16 mouse cellular contexts compared by ENCODE assay signal in the genomic region with DNA sequence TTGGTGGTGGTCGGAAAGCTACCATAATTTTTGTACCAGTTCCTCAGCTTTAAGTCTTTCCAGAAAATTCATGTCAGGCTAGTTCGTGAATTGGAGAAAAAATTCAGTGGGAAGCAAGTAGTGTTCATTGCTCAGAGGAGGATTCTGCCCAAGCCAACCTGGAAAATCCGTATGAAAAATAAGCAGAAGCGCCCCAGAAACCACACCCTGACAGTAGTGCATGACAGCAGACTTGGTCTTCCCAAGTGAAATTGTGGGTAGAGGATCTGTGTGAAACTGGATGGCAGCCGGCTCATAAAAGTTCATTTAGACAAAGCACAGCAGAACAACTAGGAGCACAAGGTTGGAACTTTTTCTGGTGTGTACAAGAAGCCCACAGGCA. TPM values are rescaled to one million over a fixed set of nuclear protein-coding genes. Genes with fewer than 3 reads are reported as not detected.
DNase-seq lines count a peak whose midpoint lies in the region; ATAC-seq and TF ChIP-seq lines count a peak whose summit lies in the region.
"Not testable (repeated sequence)": the region's sequence is repeated elsewhere in the genome, so short reads cannot be mapped to it uniquely, and the experiment has no call there.
"Had no signal": no experiment of that assay in that cellular context is flagged by ENCODE, and none has a peak within 500 bp of the region (broad histone marks: within the 10 kb centered on the region; RNA-seq: fewer than 3 reads in every experiment).

No protein-coding gene starts in this region.

- H3K36me3 ChIP-seq in embryonic facial prominence, embryonic 12.5 days; hindbrain, postnatal 0 days (ENCODE audit: insufficient read depth, low read length); limb, embryonic 14.5 days (ENCODE audit: control insufficient read depth, insufficient read depth, low read length); midbrain, embryonic 14.5 days (ENCODE audit: control insufficient read depth, insufficient read depth, low read length): not testable (repeated sequence)

- 0 out of 2 replicates have a peak, but pooled peaks have one; percentile 38 for ATAC-seq in embryonic facial prominence, embryonic 12.5 days (ENCODE audit: insufficient number of reproducible peaks, insufficient read depth, low FRiP score, low TSS enrichment)
- ATAC-seq in hindbrain, postnatal 0 days: peak; percentile 45; the same call in 1 of the 2 replicates
- ATAC-seq in limb, embryonic 14.5 days (ENCODE audit: low FRiP score, low read depth): peak; percentile 48; the same call in 1 of the 2 replicates
- ATAC-seq in midbrain, embryonic 14.5 days (ENCODE audit: low FRiP score, low TSS enrichment): peak; percentile 43; the same call in 1 of the 2 replicates

- peak; percentile 3 to 8 for DNase-seq in gastrocnemius, adult 8-10 months (ENCODE audit: low spot score in 2 of 2)
- DNase-seq in hindbrain, postnatal 0 days (ENCODE audit: low spot score); limb, embryonic 14.5 days (ENCODE audit: low spot score); midbrain, embryonic 14.5 days: not testable (repeated sequence)
- peak; percentile 4 for DNase-seq in layer of hippocampus, adult 11-12 months (ENCODE audit: low spot score)

- H3K4me2 ChIP-seq in embryonic facial prominence, embryonic 12.5 days (replicated peaks); hindbrain, postnatal 0 days (ENCODE audit: low read depth, low read length); limb, embryonic 14.5 days (replicated peaks; ENCODE audit: low read depth, low read length, severe bottlenecking); midbrain, embryonic 14.5 days (ENCODE audit: low read length): not testable (repeated sequence)

- not testable (repeated sequence) for H3K4me3 ChIP-seq in embryonic facial prominence, embryonic 12.5 days; hindbrain, postnatal 0 days (ENCODE audit: low read length); limb, embryonic 14.5 days (replicated peaks; ENCODE audit: low read length); midbrain, embryonic 14.5 days (replicated peaks; ENCODE audit: low read depth, low read length)

- WGBS in embryonic facial prominence, embryonic 12.5 days: 95% methylated on average over 1 of the region's 5 CpGs
- WGBS in hindbrain, postnatal 0 days: 80% methylated on average over 1 of the region's 5 CpGs
- no CpG with 5 or more reads among the region's 5 CpGs for WGBS in limb, embryonic 14.5 days
- 100% methylated on average over 1 of the region's 5 CpGs for WGBS in midbrain, embryonic 14.5 days

- H3K4me1 ChIP-seq in embryonic facial prominence, embryonic 12.5 days; hindbrain, postnatal 0 days (ENCODE audit: insufficient read depth, low read length); limb, embryonic 14.5 days (ENCODE audit: control insufficient read depth, insufficient read depth, low read length); midbrain, embryonic 14.5 days (ENCODE audit: control insufficient read depth, insufficient read depth, low read length): not testable (repeated sequence)

- not testable (repeated sequence) for TF ChIP-seq CTCF in hindbrain, postnatal 0 days (IDR thresholded peaks at IDR 0.05; ENCODE audit: low read depth)

- TF ChIP-seq POLR2A in limb, embryonic 14.5 days (IDR thresholded peaks at IDR 0.05; ENCODE audit: borderline replicate concordance, extremely low read depth, insufficient read depth, insufficient read length): not testable (repeated sequence)

- H3K27ac ChIP-seq in embryonic facial prominence, embryonic 12.5 days; hindbrain, postnatal 0 days; limb, embryonic 14.5 days (replicated peaks; ENCODE audit: low read depth, low read length); midbrain, embryonic 14.5 days (replicated peaks; ENCODE audit: low read depth, low read length): not testable (repeated sequence)

- H3K27me3 ChIP-seq in embryonic facial prominence, embryonic 12.5 days; hindbrain, postnatal 0 days (ENCODE audit: insufficient read depth, low read length); limb, embryonic 14.5 days (ENCODE audit: control insufficient read depth, insufficient read depth, low read length); midbrain, embryonic 14.5 days (ENCODE audit: control insufficient read depth, insufficient read depth, low read length): not testable (repeated sequence)

- not testable (repeated sequence) for H3K9ac ChIP-seq in embryonic facial prominence, embryonic 12.5 days; hindbrain, postnatal 0 days (replicated peaks; ENCODE audit: low read length); limb, embryonic 14.5 days (ENCODE audit: low read depth, low read length, severe bottlenecking); midbrain, embryonic 14.5 days (replicated peaks; ENCODE audit: low read length)

- not testable (repeated sequence) for H3K9me3 ChIP-seq in embryonic facial prominence, embryonic 12.5 days; hindbrain, postnatal 0 days (ENCODE audit: low read length); limb, embryonic 14.5 days (ENCODE audit: control insufficient read depth, low read length); midbrain, embryonic 14.5 days (ENCODE audit: control insufficient read depth, low read length)

RNA-seq across cellular contexts. Expression of gene Gm15319, which starts 18.2 kb away (rescaled TPM):
- not detected in 2 replicates for polyA plus RNA-seq in embryonic facial prominence, embryonic 12.5 days (2016; fragmentation: Nextera tagmentation; extraction: Ambion mirVana)
- under 1 TPM in 1 of 4 experiments, not detected in 3; 0.43 TPM for total RNA-seq in gastrocnemius, adult 8-10 months (2022)
- 0.37 TPM in 1 of 2 replicates, not detected in the other for total RNA-seq in hindbrain, postnatal 0 days (2014; rRNA removed)
- polyA plus RNA-seq in hindbrain, postnatal 0 days (2015; fragmentation: Nextera tagmentation; extraction: Ambion mirVana): 0.11 TPM in 1 of 2 replicates, not detected in the other
- polyA plus RNA-seq in limb, embryonic 14.5 days (2012; rRNA removed): 0.09 and 0.14 TPM in 2 replicates
- polyA plus RNA-seq in limb, embryonic 14.5 days (2014; fragmentation: Nextera tagmentation; extraction: Ambion mirVana): not detected in 2 replicates
- polyA plus RNA-seq in midbrain, embryonic 14.5 days (2014; fragmentation: Nextera tagmentation; extraction: Ambion mirVana): 0.24 TPM in 1 of 2 replicates, not detected in the other
- total RNA-seq: ES-E14; granulocyte monocyte progenitor cell, adult 5-6 weeks; hematopoietic stem cell, adult 5-6 weeks had no signal
- polyA plus RNA-seq: activated CD4-positive, CD25-positive, alpha-beta regulatory T cell, adult 4 months; embryonic facial prominence, embryonic 10.5 days; embryonic facial prominence, embryonic 14.5 days; forebrain, postnatal 0 days; heart, embryonic 14.5 days; heart, postnatal 0 days; hindbrain, embryonic 16.5 days had no signal
